Comparison of ENCODE assay signal across 9 mouse cellular contexts in genomic region chr9:108824755-108825413, GRCm38 (mm10). TPM values are rescaled to one million over a fixed set of nuclear protein-coding genes. Genes with fewer than 3 reads are reported as not detected.
DNase-seq lines count a peak whose midpoint lies in the region; ATAC-seq and TF ChIP-seq lines count a peak whose summit lies in the region.
"Had no signal": no experiment of that assay in that cellular context is flagged by ENCODE, and none has a peak within 500 bp of the region (broad histone marks: within the 10 kb centered on the region; RNA-seq: fewer than 3 reads in every experiment).

No protein-coding gene starts in this region.

- peak; percentile 98 for DNase-seq in cerebellum, adult 11-12 months
- DNase-seq in layer of hippocampus, postnatal 10 days (ENCODE audit: low spot score in 2 of 2) = peak; percentile 85 to 91
- DNase-seq in lung, postnatal 14 days = no peak
- no peak for DNase-seq in thymus, postnatal 25 days
- DNase-seq in limb, embryonic 10.5 days (ENCODE audit: low spot score) = no peak

- peak; percentile 77 for ATAC-seq in forebrain, embryonic 15.5 days (replicated peaks)
- ATAC-seq in neural tube, embryonic 15.5 days (ENCODE audit: low FRiP score) = peak; percentile 93

- no peaks in the 10 kb centered on the region for H3K36me3 ChIP-seq in ES-Bruce4 (ENCODE audit: control insufficient read depth, insufficient read depth, low read length, poor library complexity, severe bottlenecking)
- H3K36me3 ChIP-seq in forebrain, embryonic 15.5 days = peaks cover 24% of the 10 kb centered on the region
- H3K36me3 ChIP-seq in neural tube, embryonic 15.5 days = peaks cover 20% of the 10 kb centered on the region
- no peaks in the 10 kb centered on the region for H3K36me3 ChIP-seq in limb, embryonic 10.5 days

- WGBS in forebrain, embryonic 15.5 days = under 1% methylated on average over 31 of the region's 31 CpGs
- WGBS in neural tube, embryonic 15.5 days = under 1% methylated on average over 31 of the region's 31 CpGs
- WGBS in limb, embryonic 10.5 days = 1% methylated on average over 31 of the region's 31 CpGs

- no peak for TF ChIP-seq CTCF in ES-Bruce4 (IDR thresholded peaks at IDR 0.05; ENCODE audit: low read depth, low read length)

- H3K4me1 ChIP-seq in ES-Bruce4 (ENCODE audit: control insufficient read depth, insufficient read depth, low read length) = no peaks in the 10 kb centered on the region
- H3K4me1 ChIP-seq in forebrain, embryonic 15.5 days = peaks cover 41% of the 10 kb centered on the region
- H3K4me1 ChIP-seq in neural tube, embryonic 15.5 days = peaks cover 46% of the 10 kb centered on the region
- H3K4me1 ChIP-seq in limb, embryonic 10.5 days = peaks cover 26% of the 10 kb centered on the region

- no peaks in the 10 kb centered on the region for H3K27me3 ChIP-seq in ES-Bruce4 (ENCODE audit: control insufficient read depth, insufficient read depth, low read length, poor library complexity, severe bottlenecking)
- peaks cover 21% of the 10 kb centered on the region; the same call in 1 of the 2 replicates for H3K27me3 ChIP-seq in forebrain, embryonic 15.5 days
- H3K27me3 ChIP-seq in neural tube, embryonic 15.5 days (replicated peaks) = peaks cover 19% of the 10 kb centered on the region
- H3K27me3 ChIP-seq in limb, embryonic 10.5 days (ENCODE audit: low read depth, poor library complexity, severe bottlenecking) = peaks cover 73% of the 10 kb centered on the region

- H3K27ac ChIP-seq in ES-Bruce4 (ENCODE audit: insufficient read depth, low read length) = no peak overlapping the region
- peak overlapping the region; percentile 86 for H3K27ac ChIP-seq in forebrain, embryonic 15.5 days (replicated peaks)
- H3K27ac ChIP-seq in neural tube, embryonic 15.5 days (replicated peaks) = peak overlapping the region; percentile 89
- no peak overlapping the region for H3K27ac ChIP-seq in limb, embryonic 10.5 days

- H3K9me3 ChIP-seq in ES-Bruce4 (replicated peaks; ENCODE audit: control insufficient read depth, insufficient read depth, low read length, poor library complexity, severe bottlenecking) = no peaks in the 10 kb centered on the region
- no peaks in the 10 kb centered on the region for H3K9me3 ChIP-seq in forebrain, embryonic 15.5 days
- H3K9me3 ChIP-seq in neural tube, embryonic 15.5 days (replicated peaks) = no peaks in the 10 kb centered on the region
- no peaks in the 10 kb centered on the region for H3K9me3 ChIP-seq in limb, embryonic 10.5 days (replicated peaks)

- H3K9ac ChIP-seq in ES-Bruce4 (ENCODE audit: low read depth, poor library complexity, severe bottlenecking) = peak overlapping the region; percentile 29
- H3K9ac ChIP-seq in forebrain, embryonic 15.5 days (replicated peaks) = peak overlapping the region; percentile 75
- H3K9ac ChIP-seq in neural tube, embryonic 15.5 days (replicated peaks) = peak overlapping the region; percentile 81

- peak overlapping the region; percentile 76 for H3K4me3 ChIP-seq in ES-Bruce4 (ENCODE audit: low read depth, low read length)
- H3K4me3 ChIP-seq in forebrain, embryonic 15.5 days = peak overlapping the region; percentile 76
- peak overlapping the region; percentile 61 for H3K4me3 ChIP-seq in neural tube, embryonic 15.5 days (replicated peaks)
- no peak overlapping the region; the same call in 1 of the 2 replicates for H3K4me3 ChIP-seq in limb, embryonic 10.5 days

- peak overlapping the region; percentile 81 for H3K4me2 ChIP-seq in forebrain, embryonic 15.5 days (replicated peaks)
- H3K4me2 ChIP-seq in neural tube, embryonic 15.5 days = peak overlapping the region; percentile 92

- peak; percentile 90 for TF ChIP-seq POLR2A in ES-Bruce4 (IDR thresholded peaks at IDR 0.05; ENCODE audit: insufficient read depth, low read length)

- no peak for TF ChIP-seq EP300 in ES-Bruce4 (IDR thresholded peaks at IDR 0.05; ENCODE audit: insufficient read depth, low read depth, low read length)

RNA-seq across cellular contexts. Expression of gene Celsr3, which starts 1.2 kb away (rescaled TPM):
- 3.5 and 6.2 TPM in 2 replicates for polyA plus RNA-seq in ES-Bruce4 (2011; ENCODE audit: insufficient read depth, insufficient read length, low read depth, missing spikeins)
- polyA plus RNA-seq in forebrain, embryonic 15.5 days (2015; fragmentation: Nextera tagmentation; extraction: Ambion mirVana) = 16.7 and 20.0 TPM in 2 replicates
- 10 to 100 TPM; 64.6 to 78.9 TPM for total RNA-seq in layer of hippocampus, postnatal 10 days (2021)
- polyA plus RNA-seq in neural tube, embryonic 15.5 days (2015; fragmentation: Nextera tagmentation; extraction: Ambion mirVana) = 8.2 and 10.8 TPM in 2 replicates
- 0.06 and 0.14 TPM in 2 replicates for polyA plus RNA-seq in limb, embryonic 10.5 days (2016; fragmentation: Nextera tagmentation; extraction: Ambion mirVana)
- total RNA-seq: hematopoietic stem cell, adult 5-6 weeks had no signal

RNA-seq across cellular contexts. Expression of gene Nckipsd, which starts 16.7 kb away (rescaled TPM):
- polyA plus RNA-seq in ES-Bruce4 (2011; ENCODE audit: insufficient read depth, insufficient read length, low read depth, missing spikeins) = 10.3 and 11.8 TPM in 2 replicates
- 21.1 and 21.2 TPM in 2 replicates for polyA plus RNA-seq in forebrain, embryonic 15.5 days (2015; fragmentation: Nextera tagmentation; extraction: Ambion mirVana)
- 10 to 100 TPM; 40.7 to 43.4 TPM for total RNA-seq in layer of hippocampus, postnatal 10 days (2021)
- polyA plus RNA-seq in neural tube, embryonic 15.5 days (2015; fragmentation: Nextera tagmentation; extraction: Ambion mirVana) = 33.3 and 40.0 TPM in 2 replicates
- 13.0 and 21.0 TPM in 2 replicates for polyA plus RNA-seq in limb, embryonic 10.5 days (2016; fragmentation: Nextera tagmentation; extraction: Ambion mirVana)

RNA-seq across cellular contexts. Expression of gene Slc26a6, which starts 28.2 kb away (rescaled TPM):
- 8.2 and 8.3 TPM in 2 replicates for polyA plus RNA-seq in ES-Bruce4 (2011; ENCODE audit: insufficient read depth, insufficient read length, low read depth, missing spikeins)
- 9.0 and 9.8 TPM in 2 replicates for polyA plus RNA-seq in forebrain, embryonic 15.5 days (2015; fragmentation: Nextera tagmentation; extraction: Ambion mirVana)
- 10 to 100 TPM; 35.8 to 38.1 TPM for total RNA-seq in layer of hippocampus, postnatal 10 days (2021)
- polyA plus RNA-seq in neural tube, embryonic 15.5 days (2015; fragmentation: Nextera tagmentation; extraction: Ambion mirVana) = 16.8 and 18.6 TPM in 2 replicates
- 9.7 and 13.7 TPM in 2 replicates for polyA plus RNA-seq in limb, embryonic 10.5 days (2016; fragmentation: Nextera tagmentation; extraction: Ambion mirVana)

RNA-seq across cellular contexts. Expression of gene Ip6k2, which starts 41.3 kb away (rescaled TPM):
- polyA plus RNA-seq in ES-Bruce4 (2011; ENCODE audit: insufficient read depth, insufficient read length, low read depth, missing spikeins) = 37.4 and 39.5 TPM in 2 replicates
- polyA plus RNA-seq in forebrain, embryonic 15.5 days (2015; fragmentation: Nextera tagmentation; extraction: Ambion mirVana) = 206 and 208 TPM in 2 replicates
- 100 to 1,000 TPM; 180 to 190 TPM for total RNA-seq in layer of hippocampus, postnatal 10 days (2021)
- polyA plus RNA-seq in neural tube, embryonic 15.5 days (2015; fragmentation: Nextera tagmentation; extraction: Ambion mirVana) = 187 and 210 TPM in 2 replicates
- polyA plus RNA-seq in limb, embryonic 10.5 days (2016; fragmentation: Nextera tagmentation; extraction: Ambion mirVana) = 93.9 and 121 TPM in 2 replicates

Comparison
In these comparisons a context has a peak if more than half of its experiments do, and no peak if none do; other contexts are left out.
1. H3K27ac ChIP-seq: peak in forebrain, embryonic 15.5 days (single experiment) and neural tube, embryonic 15.5 days (single experiment); none in ES-Bruce4 (single experiment) and limb, embryonic 10.5 days (single experiment).
2. H3K9ac ChIP-seq: peak in every context shown above with its lines; median percentile 81 in neural tube, embryonic 15.5 days; 75 in forebrain, embryonic 15.5 days; 29 in ES-Bruce4.
3. DNase-seq: peak in cerebellum, adult 11-12 months (single experiment) and layer of hippocampus, postnatal 10 days (2 of 2); none in lung, postnatal 14 days (single experiment), thymus, postnatal 25 days (single experiment) and limb, embryonic 10.5 days (single experiment).